Mouse (Mus musculus): Measurements from ENCODE around the gene Bank1. TPM values are rescaled to one million over a fixed set of nuclear protein-coding genes. Genes with fewer than 3 reads are reported as not detected.

The Bank1 gene
- total RNA-seq, 2 experiments from 2014 or later = 3.4 TPM; not detected in 1

- ATAC-seq (replicated peaks; ENCODE audit: low FRiP score, poor library complexity, severe bottlenecking) = no peak
Measured at GRCm38 (mm10) chr3:136264969-136265595, 60.8 kb downstream of the Bank1 start.

- ATAC-seq (replicated peaks; ENCODE audit: low FRiP score, poor library complexity, severe bottlenecking) = no peak
Measured at GRCm38 (mm10) chr3:136257761-136258160, 68.1 kb downstream of the Bank1 start.

- ATAC-seq (replicated peaks; ENCODE audit: low FRiP score, poor library complexity, severe bottlenecking) = no peak
Measured at GRCm38 (mm10) chr3:136254713-136255112, 71.2 kb downstream of the Bank1 start.

- ATAC-seq (replicated peaks; ENCODE audit: low FRiP score, poor library complexity, severe bottlenecking) = no peak
Measured at GRCm38 (mm10) chr3:136252820-136253219, 73.0 kb downstream of the Bank1 start.

- no peak for ATAC-seq (replicated peaks; ENCODE audit: low FRiP score, poor library complexity, severe bottlenecking)
Measured at GRCm38 (mm10) chr3:136251578-136251977, 74.3 kb downstream of the Bank1 start.

GRCm38 (mm10) chr3:136247331-136247730 lies 78.5 kb downstream of the Bank1 start:
- no peak for ATAC-seq (replicated peaks; ENCODE audit: low FRiP score, poor library complexity, severe bottlenecking)

GRCm38 (mm10) chr3:136244931-136245330 lies 80.9 kb downstream of the Bank1 start:
- no peak for ATAC-seq (replicated peaks; ENCODE audit: low FRiP score, poor library complexity, severe bottlenecking)

GRCm38 (mm10) chr3:136238790-136239189 lies 87.1 kb downstream of the Bank1 start:
- ATAC-seq (replicated peaks; ENCODE audit: low FRiP score, poor library complexity, severe bottlenecking) = no peak

- no peak for ATAC-seq (replicated peaks; ENCODE audit: low FRiP score, poor library complexity, severe bottlenecking)
Measured at GRCm38 (mm10) chr3:136233507-136233906, 92.4 kb downstream of the Bank1 start.

- ATAC-seq (replicated peaks; ENCODE audit: low FRiP score, poor library complexity, severe bottlenecking) = no peak
Measured at GRCm38 (mm10) chr3:136230602-136231151, 95.2 kb downstream of the Bank1 start.

- no peak for ATAC-seq (replicated peaks; ENCODE audit: low FRiP score, poor library complexity, severe bottlenecking)
Measured at GRCm38 (mm10) chr3:136189661-136190228, 136.1 kb downstream of the Bank1 start.

- no peak for ATAC-seq (replicated peaks; ENCODE audit: low FRiP score, poor library complexity, severe bottlenecking)
Measured at GRCm38 (mm10) chr3:136186548-136187113, 139.2 kb downstream of the Bank1 start.

- ATAC-seq (replicated peaks; ENCODE audit: low FRiP score, poor library complexity, severe bottlenecking) = no peak
Measured at GRCm38 (mm10) chr3:136171631-136172030, 154.2 kb downstream of the Bank1 start.

- no peak for ATAC-seq (replicated peaks; ENCODE audit: low FRiP score, poor library complexity, severe bottlenecking)
Measured at GRCm38 (mm10) chr3:136168071-136168470, 157.8 kb downstream of the Bank1 start.

GRCm38 (mm10) chr3:136166671-136167070 lies 159.2 kb downstream of the Bank1 start:
- ATAC-seq (replicated peaks; ENCODE audit: low FRiP score, poor library complexity, severe bottlenecking) = no peak

GRCm38 (mm10) chr3:136166033-136166361 lies 159.9 kb downstream of the Bank1 start:
- ATAC-seq (replicated peaks; ENCODE audit: low FRiP score, poor library complexity, severe bottlenecking) = no peak

GRCm38 (mm10) chr3:136165167-136166032 lies 160.5 kb downstream of the Bank1 start:
- ATAC-seq (replicated peaks; ENCODE audit: low FRiP score, poor library complexity, severe bottlenecking) = no peak

GRCm38 (mm10) chr3:136158059-136158458 lies 167.8 kb downstream of the Bank1 start:
- ATAC-seq (replicated peaks; ENCODE audit: low FRiP score, poor library complexity, severe bottlenecking) = no peak

GRCm38 (mm10) chr3:136155555-136155954 lies 170.3 kb downstream of the Bank1 start:
- ATAC-seq (replicated peaks; ENCODE audit: low FRiP score, poor library complexity, severe bottlenecking) = no peak

GRCm38 (mm10) chr3:136150886-136151285 lies 175.0 kb downstream of the Bank1 start:
- ATAC-seq (replicated peaks; ENCODE audit: low FRiP score, poor library complexity, severe bottlenecking) = no peak

All from erythroblast, adult 5-6 weeks (primary cell).